ENCODE assay signal across 22 mouse cellular contexts in the genomic region with DNA sequence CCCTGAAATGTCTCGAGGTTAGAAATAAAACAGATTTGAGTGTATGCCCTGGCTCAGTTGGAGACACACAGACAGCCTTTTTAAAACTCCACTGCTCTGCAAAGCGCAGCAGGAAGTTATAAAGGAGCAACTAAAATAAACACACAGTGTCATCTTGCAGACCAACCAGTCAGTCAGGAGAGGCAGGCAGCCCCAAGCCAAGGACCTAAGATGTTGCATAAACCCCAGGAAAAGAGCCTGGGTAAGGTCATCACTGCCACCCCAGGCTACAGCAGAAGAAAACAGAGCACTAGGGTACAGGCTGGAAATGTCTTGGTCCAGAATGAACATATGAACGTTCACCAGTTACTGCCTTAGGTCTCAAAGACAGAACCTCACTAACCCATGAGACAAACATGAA.
A peak's percentile ranks its signal among the peaks of the same experiment; 100 is the strongest.
DNase-seq lines count a peak whose midpoint lies in the region; ATAC-seq and TF ChIP-seq lines count a peak whose summit lies in the region.
"Had no signal": no experiment of that assay in that cellular context is flagged by ENCODE, and none has a peak within 500 bp of the region (broad histone marks: within the 10 kb centered on the region; RNA-seq: fewer than 3 reads in every experiment).

No protein-coding gene starts in this region.

- H3K27ac ChIP-seq in intestine, embryonic 14.5 days (ENCODE audit: low read depth) = 0 out of 2 replicates have a peak overlapping the region, but pooled peaks have one; percentile 25
- H3K27ac ChIP-seq in intestine, postnatal 0 days (ENCODE audit: low read depth, low read length) = no peak overlapping the region
- peak overlapping the region; percentile 89 for H3K27ac ChIP-seq in liver, embryonic 15.5 days (replicated peaks)
- 0 out of 2 replicates have a peak overlapping the region, but pooled peaks have one; percentile 24 for H3K27ac ChIP-seq in stomach, postnatal 0 days (replicated peaks)
- H3K27ac ChIP-seq: embryonic facial prominence, embryonic 13.5 days; hindbrain, embryonic 13.5 days; limb, embryonic 13.5 days; midbrain, embryonic 12.5 days; neural tube, embryonic 13.5 days had no signal

- no peak overlapping the region for H3K9ac ChIP-seq in intestine, embryonic 14.5 days (ENCODE audit: low read length)
- H3K9ac ChIP-seq in intestine, postnatal 0 days (ENCODE audit: low read depth, low read length) = no peak overlapping the region
- H3K9ac ChIP-seq in liver, embryonic 15.5 days = no peak overlapping the region
- H3K9ac ChIP-seq in stomach, postnatal 0 days (ENCODE audit: low read length) = no peak overlapping the region
- H3K9ac ChIP-seq: embryonic facial prominence, embryonic 13.5 days; forebrain, postnatal 0 days; hindbrain, embryonic 13.5 days; limb, embryonic 13.5 days; midbrain, embryonic 12.5 days; neural tube, embryonic 13.5 days had no signal

- H3K36me3 ChIP-seq in intestine, embryonic 14.5 days (ENCODE audit: control insufficient read depth, insufficient read depth, low read length) = no peaks in the 10 kb centered on the region
- H3K36me3 ChIP-seq in intestine, postnatal 0 days (ENCODE audit: control insufficient read depth, insufficient read depth) = no peaks in the 10 kb centered on the region
- H3K36me3 ChIP-seq in megakaryocyte, embryonic 14.5 days (replicated peaks; ENCODE audit: low read length) = peaks cover 45% of the 10 kb centered on the region
- H3K36me3 ChIP-seq in liver, embryonic 15.5 days (replicated peaks) = no peaks in the 10 kb centered on the region
- H3K36me3 ChIP-seq in stomach, postnatal 0 days (ENCODE audit: control insufficient read depth, insufficient read depth, low read length) = no peaks in the 10 kb centered on the region
- H3K36me3 ChIP-seq: embryonic facial prominence, embryonic 13.5 days; G1E; hindbrain, embryonic 13.5 days; limb, embryonic 13.5 days; midbrain, embryonic 12.5 days; neural tube, embryonic 13.5 days had no signal

- TF ChIP-seq CTCF in intestine, postnatal 0 days (IDR thresholded peaks at IDR 0.05; ENCODE audit: low read depth) = no peak
- TF ChIP-seq CTCF in stomach, postnatal 0 days (IDR thresholded peaks at IDR 0.05; ENCODE audit: low read depth) = no peak

- no peak overlapping the region for H3K4me3 ChIP-seq in intestine, embryonic 14.5 days (ENCODE audit: low read depth, low read length)
- no peak overlapping the region for H3K4me3 ChIP-seq in intestine, postnatal 0 days (ENCODE audit: low read depth, low read length)
- peak overlapping the region; percentile 76 for H3K4me3 ChIP-seq in megakaryocyte, embryonic 14.5 days (replicated peaks)
- H3K4me3 ChIP-seq in liver, embryonic 15.5 days (replicated peaks) = no peak overlapping the region
- H3K4me3 ChIP-seq in stomach, postnatal 0 days (ENCODE audit: low read depth, low read length) = no peak overlapping the region
- H3K4me3 ChIP-seq: embryonic facial prominence, embryonic 13.5 days; hindbrain, embryonic 13.5 days; limb, embryonic 13.5 days; midbrain, embryonic 12.5 days; neural tube, embryonic 13.5 days had no signal

- H3K9me3 ChIP-seq in intestine, embryonic 14.5 days (ENCODE audit: control insufficient read depth, low read length) = no peaks in the 10 kb centered on the region
- no peaks in the 10 kb centered on the region for H3K9me3 ChIP-seq in intestine, postnatal 0 days (ENCODE audit: control insufficient read depth)
- H3K9me3 ChIP-seq in megakaryocyte, embryonic 14.5 days = no peaks in the 10 kb centered on the region
- H3K9me3 ChIP-seq in liver, embryonic 15.5 days (replicated peaks) = no peaks in the 10 kb centered on the region
- no peaks in the 10 kb centered on the region for H3K9me3 ChIP-seq in stomach, postnatal 0 days (ENCODE audit: control insufficient read depth, low read length)
- H3K9me3 ChIP-seq: embryonic facial prominence, embryonic 13.5 days; G1E; hindbrain, embryonic 13.5 days; limb, embryonic 13.5 days; midbrain, embryonic 12.5 days; neural tube, embryonic 13.5 days had no signal

- WGBS in intestine, embryonic 14.5 days = 15% methylated on average over 3 of the region's 3 CpGs
- 23% methylated on average over 3 of the region's 3 CpGs for WGBS in intestine, postnatal 0 days
- 59% methylated on average over 3 of the region's 3 CpGs for WGBS in liver, embryonic 15.5 days (ENCODE audit: insufficient replicate concordance)
- WGBS in stomach, postnatal 0 days = 26% methylated on average over 3 of the region's 3 CpGs

- TF ChIP-seq EP300 in stomach, postnatal 0 days (optimal IDR thresholded peaks at IDR 0.05) = no peak

- ATAC-seq in intestine, embryonic 14.5 days (replicated peaks; ENCODE audit: low FRiP score, low TSS enrichment, low read depth) = no peak
- no peak for ATAC-seq in intestine, postnatal 0 days
- ATAC-seq in megakaryocyte, adult 5-6 weeks (ENCODE audit: poor library complexity, severe bottlenecking) = no peak
- no peak for ATAC-seq in liver, embryonic 15.5 days (ENCODE audit: insufficient read depth)
- ATAC-seq in stomach, postnatal 0 days (ENCODE audit: low FRiP score, low TSS enrichment) = no peak
- ATAC-seq: CD4-positive, CD25-positive, alpha-beta regulatory T cell, adult 4 months; forebrain, postnatal 0 days had no signal

- peaks cover 43% of the 10 kb centered on the region for H3K4me1 ChIP-seq in intestine, embryonic 14.5 days (replicated peaks; ENCODE audit: control insufficient read depth, insufficient read depth, low read length)
- H3K4me1 ChIP-seq in intestine, postnatal 0 days (replicated peaks; ENCODE audit: control insufficient read depth, insufficient read depth, low read length) = 0 out of 2 replicates have a peak, but pooled peaks cover 7% of the 10 kb centered on the region
- peaks cover 100% of the 10 kb centered on the region for H3K4me1 ChIP-seq in megakaryocyte, embryonic 14.5 days
- H3K4me1 ChIP-seq in liver, embryonic 15.5 days (replicated peaks) = peaks cover 51% of the 10 kb centered on the region
- peaks cover 6% of the 10 kb centered on the region for H3K4me1 ChIP-seq in stomach, postnatal 0 days (replicated peaks; ENCODE audit: control insufficient read depth, insufficient read depth)

- DNase-seq in intestine, embryonic 14.5 days (ENCODE audit: low spot score) = no peak
- no peak for DNase-seq in stomach, postnatal 0 days (ENCODE audit: low spot score)
- DNase-seq in ovary, postnatal 36 days (ENCODE audit: low spot score) = no peak
- DNase-seq: cerebellum, postnatal 25 days; forebrain, postnatal 0 days; heart, postnatal 14 days; kidney, adult 11 months; kidney, postnatal 36 days; lung, postnatal 14 days; thymus, postnatal 14 days had no signal

- peak overlapping the region; percentile 23; the same call in 1 of the 2 replicates for H3K4me2 ChIP-seq in intestine, embryonic 14.5 days (ENCODE audit: low read length)
- H3K4me2 ChIP-seq in intestine, postnatal 0 days (replicated peaks; ENCODE audit: low read depth) = no peak overlapping the region
- no peak overlapping the region for H3K4me2 ChIP-seq in liver, embryonic 15.5 days
- H3K4me2 ChIP-seq in stomach, postnatal 0 days (replicated peaks; ENCODE audit: low read depth) = no peak overlapping the region
- H3K4me2 ChIP-seq: embryonic facial prominence, embryonic 13.5 days; heart, embryonic 11.5 days; hindbrain, embryonic 13.5 days; limb, embryonic 13.5 days; midbrain, embryonic 12.5 days; neural tube, embryonic 13.5 days had no signal

- no peaks in the 10 kb centered on the region for H3K27me3 ChIP-seq in intestine, embryonic 14.5 days (replicated peaks; ENCODE audit: control insufficient read depth, insufficient read depth, low read length)
- no peaks in the 10 kb centered on the region for H3K27me3 ChIP-seq in intestine, postnatal 0 days (replicated peaks; ENCODE audit: control insufficient read depth, insufficient read depth, low read length)
- H3K27me3 ChIP-seq in megakaryocyte, embryonic 14.5 days (replicated peaks) = no peaks in the 10 kb centered on the region
- no peaks in the 10 kb centered on the region for H3K27me3 ChIP-seq in liver, embryonic 15.5 days
- H3K27me3 ChIP-seq in stomach, postnatal 0 days (ENCODE audit: control insufficient read depth, insufficient read depth, low read length) = no peaks in the 10 kb centered on the region
- H3K27me3 ChIP-seq: embryonic facial prominence, embryonic 13.5 days; hindbrain, embryonic 13.5 days; limb, embryonic 13.5 days; midbrain, embryonic 12.5 days; neural tube, embryonic 13.5 days had no signal
